Comparison of ENCODE assay signal across 9 mouse cellular contexts in the genomic region with DNA sequence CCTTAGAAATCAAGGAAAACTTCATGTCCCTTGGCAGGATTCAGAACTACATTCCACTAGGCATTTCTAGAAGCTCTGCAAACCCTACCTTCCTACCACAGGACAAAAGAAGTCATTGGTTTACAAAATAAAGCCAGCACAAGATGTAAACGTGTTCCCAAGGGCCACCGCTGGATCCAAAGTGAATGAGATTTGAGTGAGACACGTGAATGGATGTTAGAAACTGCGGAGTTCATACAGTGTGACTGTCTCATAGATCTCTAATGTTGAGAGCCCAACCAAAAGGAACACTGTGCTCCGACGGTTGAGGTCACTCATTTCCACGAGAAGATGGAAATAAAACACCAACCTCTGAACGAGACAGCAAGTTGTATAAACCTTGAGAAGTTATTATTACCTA. TPM values are rescaled to one million over a fixed set of nuclear protein-coding genes. Genes with fewer than 3 reads are reported as not detected.
A peak's percentile ranks its signal among the peaks of the same experiment; 100 is the strongest.
DNase-seq lines count a peak whose midpoint lies in the region; ATAC-seq and TF ChIP-seq lines count a peak whose summit lies in the region.
"Had no signal": no experiment of that assay in that cellular context is flagged by ENCODE, and none has a peak within 500 bp of the region (broad histone marks: within the 10 kb centered on the region; RNA-seq: fewer than 3 reads in every experiment).

No protein-coding gene starts in this region.

- intact Hi-C loops in gastrocnemius, adult 2 months (cut with DNase I): loop anchor here (5.0 to 10.0 kb wide), 3 partner anchors 122 to 522 kb away; partner anchors contain the start of genes Gdap2, Tent5c and Wdr3

- no peaks in the 10 kb centered on the region for H3K9me3 ChIP-seq in lung, embryonic 15.5 days
- no peaks in the 10 kb centered on the region for H3K9me3 ChIP-seq in intestine, embryonic 15.5 days
- no peaks in the 10 kb centered on the region for H3K9me3 ChIP-seq in midbrain, embryonic 15.5 days

- H3K9ac ChIP-seq in lung, embryonic 15.5 days: no peak overlapping the region
- no peak overlapping the region for H3K9ac ChIP-seq in intestine, embryonic 15.5 days
- no peak overlapping the region for H3K9ac ChIP-seq in midbrain, embryonic 15.5 days

- TF ChIP-seq CTCF in gastrocnemius, adult 2 months (IDR thresholded peaks at IDR 0.05): no peak

- peak overlapping the region; percentile 73; the same call in 1 of the 2 replicates for H3K4me3 ChIP-seq in gastrocnemius, adult 2 months
- no peak overlapping the region; the same call in 1 of the 2 replicates for H3K4me3 ChIP-seq in lung, embryonic 15.5 days
- no peak overlapping the region for H3K4me3 ChIP-seq in intestine, embryonic 15.5 days (replicated peaks)
- 0 out of 2 replicates have a peak overlapping the region, but pooled peaks have one; percentile 96 for H3K4me3 ChIP-seq in midbrain, embryonic 15.5 days

- H3K4me2 ChIP-seq in lung, embryonic 15.5 days: peak overlapping the region; percentile 83
- H3K4me2 ChIP-seq in intestine, embryonic 15.5 days (replicated peaks): peak overlapping the region; percentile 75
- H3K4me2 ChIP-seq in midbrain, embryonic 15.5 days: peak overlapping the region; percentile 66; the same call in 1 of the 2 replicates

- H3K36me3 ChIP-seq in lung, embryonic 15.5 days: no peaks in the 10 kb centered on the region
- H3K36me3 ChIP-seq in intestine, embryonic 15.5 days: no peaks in the 10 kb centered on the region
- H3K36me3 ChIP-seq in midbrain, embryonic 15.5 days (replicated peaks): no peaks in the 10 kb centered on the region

- H3K4me1 ChIP-seq in lung, embryonic 15.5 days: peaks cover 19% of the 10 kb centered on the region
- H3K4me1 ChIP-seq in intestine, embryonic 15.5 days (replicated peaks): peaks cover 2% of the 10 kb centered on the region
- H3K4me1 ChIP-seq in midbrain, embryonic 15.5 days: peaks cover 24% of the 10 kb centered on the region

- WGBS in lung, embryonic 15.5 days: 88% methylated on average over 8 of the region's 8 CpGs
- 83% methylated on average over 8 of the region's 8 CpGs for WGBS in intestine, embryonic 15.5 days
- 89% methylated on average over 8 of the region's 8 CpGs for WGBS in midbrain, embryonic 15.5 days

- no peaks in the 10 kb centered on the region for H3K27me3 ChIP-seq in lung, embryonic 15.5 days
- H3K27me3 ChIP-seq in intestine, embryonic 15.5 days (replicated peaks): no peaks in the 10 kb centered on the region
- H3K27me3 ChIP-seq in midbrain, embryonic 15.5 days (replicated peaks): no peaks in the 10 kb centered on the region

- DNase-seq in gastrocnemius, adult 2 months: no peak
- no peak for DNase-seq in gastrocnemius, postnatal 25 days
- DNase-seq in lung, postnatal 36 days: no peak
- no peak for DNase-seq in urinary bladder, postnatal 10 days (ENCODE audit: low spot score)
- DNase-seq in layer of hippocampus, adult 9-10 months (ENCODE audit: low spot score): no peak
- DNase-seq: cerebellum, postnatal 14 days had no signal

- H3K27ac ChIP-seq in gastrocnemius, adult 2 months: no peak overlapping the region
- H3K27ac ChIP-seq in lung, embryonic 15.5 days: no peak overlapping the region
- H3K27ac ChIP-seq in intestine, embryonic 15.5 days: no peak overlapping the region
- peak overlapping the region; percentile 99; the same call in 1 of the 2 replicates for H3K27ac ChIP-seq in midbrain, embryonic 15.5 days

- no peak for ATAC-seq in lung, embryonic 15.5 days (ENCODE audit: borderline replicate concordance, extremely low read depth, low FRiP score, low TSS enrichment)
- no peak for ATAC-seq in intestine, embryonic 15.5 days
- ATAC-seq in midbrain, embryonic 15.5 days (replicated peaks): no peak

RNA-seq across cellular contexts. Expression of gene Man1a2, which starts 1.5 kb away (rescaled TPM):
- 10 to 100 TPM; 20.3 to 24.8 TPM for total RNA-seq in gastrocnemius, adult 2 months (2021)
- 10 to 100 TPM; 19.5 to 21.1 TPM for total RNA-seq in gastrocnemius, postnatal 25 days (2021)
- polyA plus RNA-seq in lung, embryonic 15.5 days (2015; fragmentation: Nextera tagmentation; extraction: Ambion mirVana): 62.4 and 72.3 TPM in 2 replicates
- polyA plus RNA-seq in intestine, embryonic 15.5 days (2015; fragmentation: Nextera tagmentation; extraction: Ambion mirVana): 84.1 and 88.8 TPM in 2 replicates
- polyA plus RNA-seq in midbrain, embryonic 15.5 days (2015; fragmentation: Nextera tagmentation; extraction: Ambion mirVana): 36.2 and 43.0 TPM in 2 replicates

Comparison
In these comparisons a context has a peak if more than half of its experiments do, and no peak if none do; other contexts are left out.
1. H3K4me3 ChIP-seq: peak in gastrocnemius, adult 2 months (single experiment) and midbrain, embryonic 15.5 days (single experiment); none in lung, embryonic 15.5 days (single experiment) and intestine, embryonic 15.5 days (single experiment).
2. Peak in every context shown above with its lines, with median percentiles within 50 percentile points of each other: H3K4me2 ChIP-seq.